Mouse (Mus musculus) testis, adult 2 months (tissue): Measurements from ENCODE around the gene Naaa. TPM values are rescaled to one million over a fixed set of nuclear protein-coding genes. Genes with fewer than 3 reads are reported as not detected.
A peak's percentile ranks its signal among the peaks of the same experiment; 100 is the strongest.

Experiments
- H3K27ac ChIP-seq: fragments of 200-500 bp; 2 replicates; pipeline ENCODE4 v1.5.1; 2012; ENCODE audit warnings: low read depth, low read length; ENCODE audit not compliant: control insufficient read depth, insufficient read depth
- H3K27me3 ChIP-seq: fragments of 200-500 bp; 2 replicates; pipeline ENCODE4 v1.6.1; 2012; ENCODE audit warnings: mild to moderate bottlenecking, low read length, moderate library complexity; ENCODE audit not compliant: control insufficient read depth, insufficient read depth
- H3K36me3 ChIP-seq: fragments of 200-500 bp; 2 replicates; pipeline ENCODE4 v1.6.1; 2012; ENCODE audit warnings: mild to moderate bottlenecking, low read length; ENCODE audit not compliant: control insufficient read depth, insufficient read depth
- H3K4me1 ChIP-seq: fragments of 200-500 bp; 2 replicates; pipeline ENCODE4 v1.6.1; 2012; ENCODE audit warnings: low read length; ENCODE audit not compliant: control insufficient read depth, insufficient read depth
- H3K4me3 ChIP-seq: fragments of 200-500 bp; 2 replicates; pipeline ENCODE4 v1.5.1; 2012; ENCODE audit warnings: low read depth, mild to moderate bottlenecking, low read length, moderate library complexity, mixed read lengths; ENCODE audit not compliant: control insufficient read depth
- CTCF ChIP-seq: fragments of 200-500 bp; IDR thresholded peaks from 2 replicates; pipeline ENCODE4 v1.5.1; 2012; ENCODE audit warnings: low read depth, mild to moderate bottlenecking, inconsistent platforms, low read length, moderate library complexity; ENCODE audit not compliant: control insufficient read depth, insufficient read depth, insufficient replicate concordance
- POLR2A ChIP-seq: fragments of 200-500 bp; IDR thresholded peaks from 2 replicates; pipeline ENCODE4 v1.6.1; 2012; ENCODE audit warnings: low read depth, mild to moderate bottlenecking, inconsistent platforms, low read length, moderate library complexity; ENCODE audit not compliant: control insufficient read depth
- polyA plus RNA-seq: library from polyadenylated mRNA; depleted of rRNA; stranded (reverse); fragments of >200 nt; gene quantifications from 2 replicates; pipeline ENCODE4 v1.2.3, GENCODE M21; 2012

Gene Naaa
- polyA plus RNA-seq, 1 experiment = 4.1 TPM

GRCm38 (mm10) chr5:92313776-92314175, 35.8 kb upstream of the Naaa start:
- H3K27ac ChIP-seq = no peak overlapping the region
- TF ChIP-seq CTCF (no peak), POLR2A (no peak)
- no peaks in the 10 kb centered on the region for H3K27me3 ChIP-seq
- no peaks in the 10 kb centered on the region for H3K36me3 ChIP-seq
- H3K4me1 ChIP-seq = peaks cover 4% of the 10 kb centered on the region
- no peak overlapping the region for H3K4me3 ChIP-seq

DNA sequence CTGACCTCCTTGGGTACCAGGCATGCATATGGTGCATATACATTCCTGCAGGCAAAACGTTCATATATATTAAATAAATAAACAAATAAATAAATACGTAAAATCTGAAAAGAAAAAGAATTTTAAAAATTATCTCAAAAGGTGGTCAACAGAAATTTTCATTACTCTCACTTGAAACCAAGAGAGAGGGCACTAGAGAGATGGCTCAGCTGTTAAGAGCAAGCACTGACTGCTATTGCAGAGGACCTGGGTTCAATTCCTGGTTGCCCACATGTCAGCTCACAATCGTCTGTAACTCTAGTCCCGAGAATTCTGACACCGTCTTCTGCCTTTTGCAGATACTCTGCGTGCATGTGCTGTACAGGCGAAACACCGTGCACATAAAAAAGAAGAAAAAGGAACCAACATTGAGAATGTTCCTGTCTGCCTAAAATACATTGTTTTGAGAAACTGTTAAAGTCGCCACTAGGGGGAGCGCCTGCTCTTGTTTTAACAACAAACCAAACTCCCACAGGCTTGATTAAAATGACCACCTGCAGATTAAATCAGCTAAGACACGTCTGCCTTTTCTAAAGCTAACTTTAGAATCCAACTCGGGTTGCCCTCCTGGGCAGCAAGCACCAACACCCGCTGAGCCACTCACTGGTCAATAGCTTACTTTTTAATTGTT, 34.2 kb upstream of the Naaa start:
- peaks cover 4% of the 10 kb centered on the region for H3K4me1 ChIP-seq
- no peaks in the 10 kb centered on the region for H3K27me3 ChIP-seq
- no peak overlapping the region for H3K4me3 ChIP-seq
- H3K27ac ChIP-seq = no peak overlapping the region
- TF ChIP-seq CTCF (no peak), POLR2A (no peak)
- no peaks in the 10 kb centered on the region for H3K36me3 ChIP-seq

DNA sequence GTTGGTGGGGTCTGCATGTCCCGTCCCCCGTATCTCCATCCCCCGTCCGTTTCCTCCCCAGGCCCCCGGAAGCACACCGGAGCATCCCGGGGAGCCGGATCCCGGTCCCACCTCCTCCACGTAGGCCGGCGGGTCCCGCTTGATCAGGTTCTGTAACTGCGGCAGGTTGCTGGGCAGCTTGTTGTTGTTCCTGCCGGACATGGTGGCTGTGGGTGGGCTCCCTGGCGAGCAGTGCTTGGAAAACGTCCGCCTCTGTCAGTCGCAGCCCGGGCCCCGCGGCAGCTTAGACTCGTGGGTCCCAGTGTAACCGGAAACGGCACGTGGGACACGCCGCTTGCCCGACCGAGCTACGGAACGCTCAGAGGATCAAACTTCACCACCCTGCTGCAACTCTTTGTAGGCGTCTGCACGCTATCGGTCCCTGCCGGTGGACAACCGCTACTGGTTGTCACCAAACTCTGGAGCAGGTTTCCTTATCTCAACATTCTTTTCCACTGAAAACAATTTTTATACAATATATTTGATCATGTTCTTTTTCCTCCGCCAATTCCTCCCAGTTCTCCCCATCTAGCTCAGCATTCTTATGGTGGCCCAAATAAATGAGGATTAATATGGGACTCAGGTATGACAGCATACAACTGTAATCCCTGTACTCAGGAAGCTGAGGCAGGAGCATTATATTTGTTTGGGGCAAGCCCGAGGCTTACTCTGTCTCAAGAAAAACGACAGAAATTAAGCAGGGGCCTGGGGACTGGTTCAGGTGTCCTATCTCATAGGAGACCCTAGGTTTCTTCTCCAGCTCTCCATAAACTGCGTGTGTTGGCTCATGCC, 31.9 kb upstream of the Naaa start, which contains the start of gene Sdad1:
TSS of gene Sdad1 (minus strand) at position 799 of the 831 bp plus-strand sequence.
- peak within 1 kb of the TSS; percentile 97 for H3K4me3 ChIP-seq
- TF ChIP-seq CTCF = peak; percentile 26; the same call in 1 of the 2 replicates
- TF ChIP-seq POLR2A = peak; percentile 79
- H3K36me3 ChIP-seq = no peaks in the 10 kb centered on the region
- H3K27ac ChIP-seq = peak within 1 kb of the TSS; percentile 79
- H3K4me1 ChIP-seq = peaks cover 4% of the 10 kb centered on the region
- no peaks in the 10 kb centered on the region for H3K27me3 ChIP-seq

GRCm38 (mm10) chr5:92304291-92304690, 26.3 kb upstream of the Naaa start:
- Histone ChIP-seq H3K4me3 (no peak overlapping the region), H3K27ac (no peak overlapping the region), H3K36me3 (peaks cover 14% of the 10 kb centered on the region), H3K27me3 (no peaks in the 10 kb centered on the region), H3K4me1 (no peaks in the 10 kb centered on the region)
- TF ChIP-seq CTCF (no peak), POLR2A (no peak)

- Histone ChIP-seq H3K36me3 (peaks cover 15% of the 10 kb centered on the region), H3K4me1 (no peaks in the 10 kb centered on the region), H3K27ac (no peak overlapping the region), H3K27me3 (no peaks in the 10 kb centered on the region), H3K4me3 (no peak overlapping the region)
- TF ChIP-seq POLR2A = no peak
These were observed 24.3 kb upstream of the Naaa start for GRCm38 (mm10) chr5:92302149-92302840.

- Histone ChIP-seq H3K27me3 (no peaks in the 10 kb centered on the region), H3K36me3 (peaks cover 11% of the 10 kb centered on the region), H3K4me1 (no peaks in the 10 kb centered on the region), H3K4me3 (no peak overlapping the region), H3K27ac (no peak overlapping the region)
- TF ChIP-seq CTCF (no peak), POLR2A (no peak)
These were observed 16.6 kb upstream of the Naaa start for GRCm38 (mm10) chr5:92294525-92294924.

- H3K27ac ChIP-seq = no peak overlapping the region
- no peak for TF ChIP-seq POLR2A
- TF ChIP-seq CTCF = no peak
- peaks cover 15% of the 10 kb centered on the region for H3K36me3 ChIP-seq
- no peak overlapping the region for H3K4me3 ChIP-seq
- H3K27me3 ChIP-seq = no peaks in the 10 kb centered on the region
- H3K4me1 ChIP-seq = no peaks in the 10 kb centered on the region
These were observed 13.9 kb upstream of the Naaa start for GRCm38 (mm10) chr5:92291652-92292414.
